Mouse (Mus musculus): ENCODE measurements around the gene Fbll1. TPM values are rescaled to one million over a fixed set of nuclear protein-coding genes. Genes with fewer than 3 reads are reported as not detected.
"Not testable (repeated sequence)": the region's sequence is repeated elsewhere in the genome, so short reads cannot be mapped to it uniquely, and the experiment has no call there.

Gene Fbll1
- not detected in 2 replicates for total RNA-seq (2014; fragmentation: Nextera tagmentation)
- total RNA-seq (2017), result not detected in 2 replicates

- ATAC-seq (replicated peaks; ENCODE audit: low FRiP score, low TSS enrichment, poor library complexity, severe bottlenecking), result peak; percentile 81
Observed at GRCm38 (mm10) chr11:35798874-35799273, at the start of gene Fbll1. Fbll1 (minus strand) TSS chr11:35798884.

GRCm38 (mm10) chr11:35844299-35844698 is 45.6 kb upstream of the Fbll1 start:
- no peak for ATAC-seq (replicated peaks; ENCODE audit: low FRiP score, low TSS enrichment, poor library complexity, severe bottlenecking)

GRCm38 (mm10) chr11:35842560-35842959 is 43.9 kb upstream of the Fbll1 start:
- not testable (repeated sequence) for ATAC-seq (replicated peaks; ENCODE audit: low FRiP score, low TSS enrichment, poor library complexity, severe bottlenecking)

GRCm38 (mm10) chr11:35841738-35842325 is 43.1 kb upstream of the Fbll1 start:
- no peak for ATAC-seq (replicated peaks; ENCODE audit: low FRiP score, low TSS enrichment, poor library complexity, severe bottlenecking)

GRCm38 (mm10) chr11:35840806-35841205 is 42.1 kb upstream of the Fbll1 start:
- ATAC-seq (replicated peaks; ENCODE audit: low FRiP score, low TSS enrichment, poor library complexity, severe bottlenecking), result not testable (repeated sequence)

GRCm38 (mm10) chr11:35840282-35840681 is 41.6 kb upstream of the Fbll1 start:
- no peak for ATAC-seq (replicated peaks; ENCODE audit: low FRiP score, low TSS enrichment, poor library complexity, severe bottlenecking)

- peak; percentile 84 for ATAC-seq (replicated peaks; ENCODE audit: low FRiP score, low TSS enrichment, poor library complexity, severe bottlenecking)
Observed at GRCm38 (mm10) chr11:35838345-35839338, 40.0 kb upstream of the Fbll1 start.

- ATAC-seq (replicated peaks; ENCODE audit: low FRiP score, low TSS enrichment, poor library complexity, severe bottlenecking), result no peak
Observed at GRCm38 (mm10) chr11:35837156-35838126, 38.8 kb upstream of the Fbll1 start.

GRCm38 (mm10) chr11:35834022-35834760 is 35.5 kb upstream of the Fbll1 start, which contains the start of gene Rars:
Rars (minus strand) TSS chr11:35834506.
- peak; percentile 94 for ATAC-seq (replicated peaks; ENCODE audit: low FRiP score, low TSS enrichment, poor library complexity, severe bottlenecking)

GRCm38 (mm10) chr11:35833270-35833669 is 34.6 kb upstream of the Fbll1 start:
- ATAC-seq (replicated peaks; ENCODE audit: low FRiP score, low TSS enrichment, poor library complexity, severe bottlenecking), result no peak

GRCm38 (mm10) chr11:35832139-35832538 is 33.5 kb upstream of the Fbll1 start:
- no peak for ATAC-seq (replicated peaks; ENCODE audit: low FRiP score, low TSS enrichment, poor library complexity, severe bottlenecking)

- ATAC-seq (replicated peaks; ENCODE audit: low FRiP score, low TSS enrichment, poor library complexity, severe bottlenecking), result no peak
Observed at GRCm38 (mm10) chr11:35827714-35828113, 29.0 kb upstream of the Fbll1 start.

GRCm38 (mm10) chr11:35816316-35816715 is 17.6 kb upstream of the Fbll1 start:
- ATAC-seq (replicated peaks; ENCODE audit: low FRiP score, low TSS enrichment, poor library complexity, severe bottlenecking), result no peak

GRCm38 (mm10) chr11:35811458-35811857 is 12.8 kb upstream of the Fbll1 start:
- ATAC-seq (replicated peaks; ENCODE audit: low FRiP score, low TSS enrichment, poor library complexity, severe bottlenecking), result no peak

- no peak for ATAC-seq (replicated peaks; ENCODE audit: low FRiP score, low TSS enrichment, poor library complexity, severe bottlenecking)
Observed at GRCm38 (mm10) chr11:35801332-35801731, 2.6 kb upstream of the Fbll1 start.

- no peak for ATAC-seq (replicated peaks; ENCODE audit: low FRiP score, low TSS enrichment, poor library complexity, severe bottlenecking)
Observed at GRCm38 (mm10) chr11:35798495-35798820, 226 bp downstream of the Fbll1 start.

- no peak for ATAC-seq (replicated peaks; ENCODE audit: low FRiP score, low TSS enrichment, poor library complexity, severe bottlenecking)
Observed at GRCm38 (mm10) chr11:35797751-35798494, 761 bp downstream of the Fbll1 start.

- ATAC-seq (replicated peaks; ENCODE audit: low FRiP score, low TSS enrichment, poor library complexity, severe bottlenecking), result not testable (repeated sequence)
Observed at GRCm38 (mm10) chr11:35792800-35793199, 5.9 kb downstream of the Fbll1 start.

All from megakaryocyte-erythroid progenitor cell, adult 5-6 weeks (primary cell).